Comparison of ENCODE assay signal across 8 mouse cellular contexts in the genomic region with DNA sequence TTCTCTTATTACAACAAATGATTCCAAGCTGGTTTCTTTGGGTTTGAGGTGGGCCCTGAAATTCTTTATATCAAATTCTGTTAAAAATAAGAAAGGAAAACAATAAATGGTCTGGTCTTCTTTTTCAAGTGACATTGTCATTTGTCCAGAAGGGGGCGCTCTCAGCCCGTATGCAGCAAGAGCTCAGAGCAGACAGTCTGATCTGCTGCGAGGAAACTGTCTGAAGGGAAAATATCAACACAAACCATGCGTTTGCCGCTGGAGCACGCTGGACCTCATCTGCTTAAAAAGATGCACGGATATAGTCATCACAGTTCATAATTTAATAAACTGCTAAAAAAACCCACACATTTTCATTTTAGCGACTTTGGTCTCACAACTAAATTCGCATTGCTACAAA.
A peak's percentile ranks its signal among the peaks of the same experiment; 100 is the strongest.
DNase-seq lines count a peak whose midpoint lies in the region; ATAC-seq and TF ChIP-seq lines count a peak whose summit lies in the region.

No protein-coding gene starts in this region.

- peaks cover 6% of the 10 kb centered on the region; the same call in 1 of the 2 replicates for H3K4me1 ChIP-seq in heart, embryonic 15.5 days (replicated peaks)
- no peaks in the 10 kb centered on the region for H3K4me1 ChIP-seq in liver, embryonic 12.5 days
- H3K4me1 ChIP-seq in neural tube, embryonic 12.5 days, result peaks cover 4% of the 10 kb centered on the region
- H3K4me1 ChIP-seq in stomach, embryonic 16.5 days (ENCODE audit: control insufficient read depth, insufficient read depth, low read length), result 0 out of 2 replicates have a peak, but pooled peaks cover 4% of the 10 kb centered on the region

- DNase-seq in CD4-positive helper T cell, adult 2 months (ENCODE audit: low read depth, low spot score), result peak; percentile 14
- peak; percentile 97 for DNase-seq in brain, embryonic 14.5 days (ENCODE audit: low read depth)
- peak; percentile 26 for DNase-seq in fibroblast of lung, adult 2 months (ENCODE audit: low read depth)
- peak; percentile 79 for DNase-seq in kidney, postnatal 14 days

- H3K4me3 ChIP-seq in heart, embryonic 15.5 days, result peak overlapping the region; percentile 25
- H3K4me3 ChIP-seq in liver, embryonic 12.5 days, result no peak overlapping the region
- peak overlapping the region; percentile 9; the same call in 1 of the 2 replicates for H3K4me3 ChIP-seq in neural tube, embryonic 12.5 days
- peak overlapping the region; percentile 32 for H3K4me3 ChIP-seq in stomach, embryonic 16.5 days (replicated peaks; ENCODE audit: low read length)

- peak overlapping the region; percentile 57 for H3K4me2 ChIP-seq in heart, embryonic 15.5 days
- peak overlapping the region; percentile 36 for H3K4me2 ChIP-seq in liver, embryonic 12.5 days
- H3K4me2 ChIP-seq in neural tube, embryonic 12.5 days (replicated peaks), result peak overlapping the region; percentile 60
- peak overlapping the region; percentile 47 for H3K4me2 ChIP-seq in stomach, embryonic 16.5 days (ENCODE audit: low read depth, low read length)

- no peak for TF ChIP-seq POLR2A in brain, embryonic 14.5 days (IDR thresholded peaks at IDR 0.05; ENCODE audit: borderline replicate concordance, extremely low read depth, insufficient read depth, insufficient read length, poor library complexity, severe bottlenecking)

- TF ChIP-seq CTCF in brain, embryonic 14.5 days (IDR thresholded peaks at IDR 0.05; ENCODE audit: borderline replicate concordance, extremely low read depth, insufficient read depth, insufficient read length), result peak; percentile 94

- no peaks in the 10 kb centered on the region for H3K9me3 ChIP-seq in heart, embryonic 15.5 days (replicated peaks)
- no peaks in the 10 kb centered on the region for H3K9me3 ChIP-seq in liver, embryonic 12.5 days (replicated peaks)
- no peaks in the 10 kb centered on the region for H3K9me3 ChIP-seq in neural tube, embryonic 12.5 days
- H3K9me3 ChIP-seq in stomach, embryonic 16.5 days (replicated peaks; ENCODE audit: control insufficient read depth, low read length), result no peaks in the 10 kb centered on the region

- 14% methylated on average over 9 of the region's 9 CpGs for WGBS in heart, embryonic 15.5 days
- 16% methylated on average over 9 of the region's 9 CpGs for WGBS in liver, embryonic 12.5 days (ENCODE audit: insufficient replicate concordance)
- 15% methylated on average over 9 of the region's 9 CpGs for WGBS in neural tube, embryonic 12.5 days
- whole genome bisulfite sequencing in stomach, embryonic 16.5 days, result 8% methylated on average over 9 of the region's 9 CpGs

- H3K27me3 ChIP-seq in heart, embryonic 15.5 days, result no peaks in the 10 kb centered on the region
- no peaks in the 10 kb centered on the region for H3K27me3 ChIP-seq in liver, embryonic 12.5 days (replicated peaks)
- no peaks in the 10 kb centered on the region for H3K27me3 ChIP-seq in neural tube, embryonic 12.5 days (replicated peaks)
- H3K27me3 ChIP-seq in stomach, embryonic 16.5 days (ENCODE audit: control insufficient read depth, insufficient read depth, low read length), result no peaks in the 10 kb centered on the region

- ATAC-seq in heart, embryonic 15.5 days (replicated peaks; ENCODE audit: insufficient number of reproducible peaks, insufficient read depth, low FRiP score, low read depth), result no peak
- no peak for ATAC-seq in liver, embryonic 12.5 days
- peak; percentile 89 for ATAC-seq in neural tube, embryonic 12.5 days (ENCODE audit: low FRiP score, low read depth)
- ATAC-seq in stomach, embryonic 16.5 days (ENCODE audit: insufficient read depth, low FRiP score), result 0 out of 2 replicates have a peak, but pooled peaks have one; percentile 47

- no peak overlapping the region for H3K27ac ChIP-seq in heart, embryonic 15.5 days
- H3K27ac ChIP-seq in liver, embryonic 12.5 days, result no peak overlapping the region
- H3K27ac ChIP-seq in neural tube, embryonic 12.5 days, result no peak overlapping the region
- H3K27ac ChIP-seq in stomach, embryonic 16.5 days (ENCODE audit: low read length), result no peak overlapping the region

- no peaks in the 10 kb centered on the region for H3K36me3 ChIP-seq in heart, embryonic 15.5 days
- H3K36me3 ChIP-seq in liver, embryonic 12.5 days, result no peaks in the 10 kb centered on the region
- H3K36me3 ChIP-seq in neural tube, embryonic 12.5 days, result no peaks in the 10 kb centered on the region
- H3K36me3 ChIP-seq in stomach, embryonic 16.5 days (ENCODE audit: control insufficient read depth, insufficient read depth, low read length), result no peaks in the 10 kb centered on the region

- H3K9ac ChIP-seq in heart, embryonic 15.5 days, result no peak overlapping the region
- no peak overlapping the region for H3K9ac ChIP-seq in liver, embryonic 12.5 days
- 0 out of 2 replicates have a peak overlapping the region, but pooled peaks have one; percentile 21 for H3K9ac ChIP-seq in neural tube, embryonic 12.5 days
- no peak overlapping the region for H3K9ac ChIP-seq in stomach, embryonic 16.5 days (ENCODE audit: low read length)

Comparison
In these comparisons a context has a peak if more than half of its experiments do, and no peak if none do; other contexts are left out.
1. DNase-seq: peak in every context shown above with its lines; median percentile 97 in brain, embryonic 14.5 days; 79 in kidney, postnatal 14 days; 26 in fibroblast of lung, adult 2 months; 14 in CD4-positive helper T cell, adult 2 months.
2. ATAC-seq: peak in neural tube, embryonic 12.5 days (single experiment) and stomach, embryonic 16.5 days (single experiment); none in heart, embryonic 15.5 days (single experiment) and liver, embryonic 12.5 days (single experiment).
3. Peak in every context shown above with its lines, with median percentiles within 50 percentile points of each other: H3K4me2 ChIP-seq.